Mouse (Mus musculus): ENCODE results near the gene Tipin.

DNA sequence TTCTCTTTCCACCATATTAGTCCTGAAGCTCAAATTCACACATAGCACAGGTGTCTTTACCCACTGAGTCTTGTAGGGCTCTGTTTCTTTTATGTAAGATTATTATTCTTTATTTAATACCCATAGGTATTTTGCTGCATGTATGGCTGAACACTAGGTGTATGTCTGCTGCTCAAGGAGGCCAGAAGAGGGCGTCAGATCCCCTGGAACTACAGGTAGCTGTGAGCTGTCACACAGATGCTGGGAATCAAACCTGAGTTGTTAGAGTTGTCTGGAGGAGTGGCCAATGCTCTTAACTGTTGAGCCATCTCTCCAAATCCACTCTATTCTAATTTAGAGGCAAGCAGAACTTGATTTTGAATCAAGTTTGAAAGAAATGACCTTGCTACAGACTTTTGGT, 30.7 kb downstream of the Tipin start:
- no peak for TF ChIP-seq POLR2A (IDR thresholded peaks at IDR 0.05; ENCODE audit: extremely low read depth, insufficient read depth, low read length)
- TF ChIP-seq CTCF (IDR thresholded peaks at IDR 0.05; ENCODE audit: low read depth, low read length), result peak; percentile 36; the same call in 1 of the 2 replicates
